Mouse (Mus musculus) thymus, adult 2 months (tissue): Measurements from ENCODE around the gene Gmps. TPM values are rescaled to one million over a fixed set of nuclear protein-coding genes. Genes with fewer than 3 reads are reported as not detected.

Experiments used
- DNase-seq: peaks from one replicate; pipeline ENCODE4 v3.0.0; 2021
- H3K27ac ChIP-seq: fragments of 200-500 bp; 2 replicates; pipeline ENCODE4 v1.5.1; 2012; ENCODE audit warnings: low read length, control low read depth; ENCODE audit not compliant: control insufficient read depth, insufficient read depth
- H3K27me3 ChIP-seq: fragments of 200-500 bp; 2 replicates; pipeline ENCODE4 v1.6.1; 2012; ENCODE audit warnings: mild to moderate bottlenecking, low read length, moderate library complexity, mixed read lengths; ENCODE audit not compliant: control insufficient read depth, insufficient read depth
- H3K36me3 ChIP-seq: fragments of 200-500 bp; 2 replicates; pipeline ENCODE4 v1.6.1; 2012; ENCODE audit warnings: mild to moderate bottlenecking, low read length, moderate library complexity; ENCODE audit not compliant: control insufficient read depth, insufficient read depth
- H3K4me1 ChIP-seq: fragments of 200-500 bp; replicated peaks from 2 replicates; pipeline ENCODE4 v1.6.1; 2012; ENCODE audit warnings: low read length; ENCODE audit not compliant: control insufficient read depth, insufficient read depth
- H3K4me3 ChIP-seq: fragments of 200-500 bp; 2 replicates; pipeline ENCODE4 v1.5.1; 2012; ENCODE audit warnings: mild to moderate bottlenecking, low read length, control low read depth, moderate library complexity; ENCODE audit not compliant: control insufficient read depth, insufficient read depth
- CTCF ChIP-seq: fragments of 200-500 bp; IDR thresholded peaks from 2 replicates; pipeline ENCODE4 v1.5.1; 2012; ENCODE audit warnings: mild to moderate bottlenecking, control low read depth, low read length, moderate library complexity, borderline replicate concordance; ENCODE audit not compliant: control insufficient read depth, poor library complexity, insufficient read depth; ENCODE audit errors: extremely low read depth
- POLR2A ChIP-seq: fragments of 200-500 bp; IDR thresholded peaks from 2 replicates; pipeline ENCODE4 v1.6.1; 2012; ENCODE audit warnings: mild to moderate bottlenecking, low read length, control low read depth, moderate library complexity; ENCODE audit not compliant: control insufficient read depth, poor library complexity, insufficient read depth; ENCODE audit errors: extremely low read depth
- WGBS: fragments of 180-500 bp; shearing (Covaris S2); methylation state at CpG from one replicate; pipeline ENCODE4 v1.1.7; 2018; 5-methylcytosine and 5-hydroxymethylcytosine counted together
- polyA plus RNA-seq: library from polyadenylated mRNA; depleted of rRNA; stranded (reverse); fragments of >200 nt; gene quantifications from 2 replicates; pipeline ENCODE4 v1.2.3, GENCODE M21; 2012

Gene Gmps
- polyA plus RNA-seq, 1 experiment, result 4.2 TPM

DNA sequence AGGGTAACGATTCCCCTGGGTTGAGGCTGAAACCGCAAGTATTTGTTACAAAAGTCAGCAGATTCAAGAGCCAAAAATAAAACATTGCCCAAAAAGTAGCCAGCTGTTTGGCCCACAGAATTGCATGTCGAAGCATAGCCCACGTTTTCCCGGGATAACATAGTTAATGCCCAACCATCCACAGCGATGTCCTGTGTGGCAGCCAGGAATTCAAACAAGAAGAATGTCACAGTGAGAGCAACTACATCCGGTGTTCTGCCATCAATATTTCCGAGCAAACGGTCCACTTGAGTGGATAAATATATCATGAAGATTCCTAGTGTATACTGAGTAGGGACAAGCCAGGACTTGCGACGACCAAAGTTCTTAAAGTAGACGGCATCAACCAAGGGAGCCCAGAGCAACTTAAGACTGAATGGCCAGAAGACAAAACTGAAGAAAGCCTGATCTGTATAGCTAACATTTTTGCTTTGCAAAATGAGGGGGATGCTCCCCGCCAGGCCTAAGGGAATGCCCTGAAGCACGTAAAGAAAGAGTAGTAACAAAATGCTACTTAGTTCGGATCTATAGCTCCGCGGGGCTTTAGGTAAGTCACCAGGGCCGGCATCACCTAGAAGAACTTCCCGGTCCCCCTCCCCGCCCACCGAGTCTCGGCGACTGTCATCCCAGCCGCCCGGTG, 12.3 kb upstream of the Gmps start:
- peak; percentile 5 for DNase-seq
- Histone ChIP-seq H3K27ac (peak overlapping the region; percentile 12; the same call in 1 of the 2 replicates), H3K4me1 (peaks cover 3% of the 10 kb centered on the region; the same call in 1 of the 2 replicates), H3K4me3 (peak overlapping the region; percentile 63), H3K36me3 (no peaks in the 10 kb centered on the region), H3K27me3 (no peaks in the 10 kb centered on the region)
- WGBS, result 5% methylated on average over 25 of the region's 25 CpGs
- TF ChIP-seq POLR2A (no peak), CTCF (no peak)

DNA sequence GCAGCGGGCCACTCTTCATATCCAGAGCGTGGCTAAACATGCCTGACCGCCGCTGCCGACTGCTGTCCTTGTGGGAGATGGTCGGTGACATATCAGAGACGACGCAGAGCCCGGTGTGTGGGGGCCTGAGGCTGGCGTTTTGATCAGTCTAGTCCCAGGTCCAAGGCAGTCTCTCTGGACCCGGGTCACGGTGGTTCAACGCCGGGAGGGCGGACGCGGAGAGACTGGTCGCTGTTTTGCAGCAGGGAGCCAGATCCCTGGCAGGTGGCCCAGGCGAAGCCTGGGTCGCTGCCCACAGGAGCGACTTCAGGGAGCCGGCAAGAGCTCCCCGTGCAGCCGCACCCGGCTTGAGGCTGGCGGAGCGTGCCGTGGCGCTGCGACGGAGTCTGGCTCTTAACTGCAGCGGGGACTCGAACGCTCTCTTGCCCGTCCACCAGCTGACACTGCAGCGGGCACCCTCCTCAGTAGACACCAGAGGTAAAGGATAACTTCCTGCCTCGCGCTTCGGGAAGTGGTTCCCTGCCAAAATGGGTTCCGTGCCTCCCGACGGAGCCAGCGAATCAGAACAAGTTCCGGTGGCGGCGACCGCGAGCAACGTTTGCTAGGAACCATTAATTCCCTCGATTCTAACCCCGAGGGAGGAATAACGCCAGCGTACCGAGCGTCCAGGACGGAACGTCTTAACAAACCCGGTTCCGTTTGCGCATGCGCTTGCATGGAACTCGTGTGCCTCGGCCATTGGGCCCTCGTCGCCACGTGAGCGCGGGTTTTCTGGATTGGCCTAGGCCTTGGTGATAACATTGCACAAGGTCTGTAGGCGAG, 11.6 kb upstream of the Gmps start, which contains the start of gene Slc33a1:
Gene Slc33a1 (minus strand): TSS at position 669 of the 822 bp plus-strand sequence.
- peak; percentile 95 for DNase-seq
- WGBS, result under 1% methylated on average over 69 of the region's 69 CpGs
- H3K36me3 ChIP-seq, result no peaks in the 10 kb centered on the region
- H3K4me3 ChIP-seq, result peak within 1 kb of the TSS; percentile 63
- H3K27me3 ChIP-seq, result no peaks in the 10 kb centered on the region
- TF ChIP-seq POLR2A (peak; percentile 62; the same call in 1 of the 2 replicates), CTCF (0 out of 2 replicates have a peak, but pooled peaks have one; percentile 29)
- peak within 1 kb of the TSS; percentile 12 for H3K27ac ChIP-seq
- peaks cover 3% of the 10 kb centered on the region; the same call in 1 of the 2 replicates for H3K4me1 ChIP-seq

DNA sequence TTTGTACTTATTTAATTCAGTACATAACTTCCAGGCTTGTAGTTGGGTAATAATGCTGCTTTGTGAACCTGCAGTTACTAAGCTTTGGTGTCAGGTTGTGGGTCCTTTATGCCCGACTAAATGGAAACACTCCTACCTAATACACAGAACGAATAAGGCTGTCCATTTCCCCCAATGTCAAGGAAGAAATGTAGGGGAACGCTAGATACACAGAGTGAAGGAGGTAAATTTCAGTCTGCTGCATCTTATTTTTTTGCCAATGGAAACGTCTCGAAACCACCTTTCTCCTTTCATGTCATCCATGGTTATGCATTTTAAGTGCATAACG, 11.0 kb upstream of the Gmps start:
- DNase-seq, result no peak
- TF ChIP-seq CTCF (no peak), POLR2A (no peak)
- H3K27ac ChIP-seq, result no peak overlapping the region
- WGBS, result 90% methylated on average over 6 of the region's 6 CpGs
- no peaks in the 10 kb centered on the region for H3K36me3 ChIP-seq
- no peak overlapping the region; the same call in 1 of the 2 replicates for H3K4me3 ChIP-seq
- H3K27me3 ChIP-seq, result no peaks in the 10 kb centered on the region
- H3K4me1 ChIP-seq, result peaks cover 3% of the 10 kb centered on the region; the same call in 1 of the 2 replicates

DNA sequence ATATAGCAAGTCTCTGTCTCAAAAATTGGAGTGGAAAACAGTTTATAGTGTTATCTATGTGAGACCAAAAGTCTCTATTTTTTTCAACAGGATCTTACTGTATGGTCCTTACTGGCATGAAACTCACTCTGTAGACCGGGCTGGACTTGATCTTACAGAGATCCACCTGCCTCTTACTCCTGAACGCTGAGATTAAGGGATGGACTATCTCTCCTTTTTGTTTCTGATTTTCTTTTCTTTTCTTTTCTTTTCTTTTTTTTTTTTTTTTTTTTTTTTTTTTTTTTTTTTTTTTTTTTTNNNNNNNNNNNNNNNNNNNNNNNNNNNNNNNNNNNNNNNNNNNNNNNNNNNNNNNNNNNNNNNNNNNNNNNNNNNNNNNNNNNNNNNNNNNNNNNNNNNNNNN, 10.0 kb upstream of the Gmps start:
- Histone ChIP-seq H3K27me3 (no peaks in the 10 kb centered on the region), H3K4me3 (no peak overlapping the region), H3K4me1 (peaks cover 3% of the 10 kb centered on the region; the same call in 1 of the 2 replicates), H3K27ac (no peak overlapping the region), H3K36me3 (no peaks in the 10 kb centered on the region)
- DNase-seq, result no peak
- TF ChIP-seq CTCF (no peak), POLR2A (no peak)
- WGBS, result 87% methylated on average over 2 of the region's 2 CpGs

DNA sequence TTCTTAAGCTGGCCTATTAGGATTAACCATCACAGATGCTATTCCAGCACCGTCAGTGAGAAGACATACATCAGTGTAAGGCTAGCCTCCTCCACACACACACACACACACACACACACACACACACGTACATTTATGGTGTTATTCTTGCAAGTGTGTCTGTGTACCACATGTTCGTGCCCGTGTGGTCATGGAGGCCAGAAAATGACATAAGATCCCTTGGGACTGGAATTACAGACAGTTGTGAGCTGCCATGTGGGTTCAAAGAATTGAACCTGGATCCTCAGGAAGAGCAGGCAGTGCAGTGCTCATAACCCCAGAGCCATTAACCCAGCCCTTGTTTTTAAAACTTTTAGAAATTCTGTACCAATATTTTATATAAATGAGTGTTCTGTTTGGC, 2.0 kb downstream of the Gmps start:
- Histone ChIP-seq H3K36me3 (peaks cover 6% of the 10 kb centered on the region; the same call in 1 of the 2 replicates), H3K27me3 (no peaks in the 10 kb centered on the region), H3K4me1 (peaks cover 4% of the 10 kb centered on the region), H3K4me3 (no peak overlapping the region), H3K27ac (no peak overlapping the region)
- WGBS, result 92% methylated on average over 4 of the region's 4 CpGs
- TF ChIP-seq CTCF, result no peak
- TF ChIP-seq POLR2A, result no peak
- no peak for DNase-seq

DNA sequence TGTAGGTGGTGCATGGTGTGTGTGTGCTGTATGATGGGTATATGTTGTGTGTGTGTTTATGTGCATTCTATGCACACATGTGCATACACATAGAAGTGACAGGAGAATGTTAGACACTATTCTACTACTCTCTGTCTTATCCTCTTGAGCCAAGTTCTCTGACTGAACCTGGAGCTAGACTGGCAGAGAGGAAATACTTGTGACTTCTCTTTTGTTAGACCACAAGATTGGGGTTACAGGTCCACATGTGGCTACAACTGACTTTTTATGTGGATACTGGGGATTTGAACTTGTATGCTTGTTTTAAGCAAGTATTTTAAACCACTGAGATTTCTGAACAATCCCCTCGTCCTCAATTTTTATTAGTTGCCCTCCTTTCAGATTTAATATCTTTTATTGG, 10.8 kb downstream of the Gmps start:
- DNase-seq, result no peak
- WGBS, result 71% methylated on average over 1 of the region's 1 CpGs
- no peaks in the 10 kb centered on the region for H3K27me3 ChIP-seq
- no peak overlapping the region for H3K27ac ChIP-seq
- TF ChIP-seq POLR2A (no peak), CTCF (no peak)
- peaks cover 68% of the 10 kb centered on the region for H3K36me3 ChIP-seq
- H3K4me3 ChIP-seq, result no peak overlapping the region
- H3K4me1 ChIP-seq, result no peaks in the 10 kb centered on the region
